Mouse (Mus musculus): ENCODE results near the gene Naaladl2. TPM values are rescaled to one million over a fixed set of nuclear protein-coding genes. Genes with fewer than 3 reads are reported as not detected.

Gene Naaladl2
- total RNA-seq, 4 experiments from 2014 or later = 2.9 to 4.6 (median 3.0) TPM

DNA sequence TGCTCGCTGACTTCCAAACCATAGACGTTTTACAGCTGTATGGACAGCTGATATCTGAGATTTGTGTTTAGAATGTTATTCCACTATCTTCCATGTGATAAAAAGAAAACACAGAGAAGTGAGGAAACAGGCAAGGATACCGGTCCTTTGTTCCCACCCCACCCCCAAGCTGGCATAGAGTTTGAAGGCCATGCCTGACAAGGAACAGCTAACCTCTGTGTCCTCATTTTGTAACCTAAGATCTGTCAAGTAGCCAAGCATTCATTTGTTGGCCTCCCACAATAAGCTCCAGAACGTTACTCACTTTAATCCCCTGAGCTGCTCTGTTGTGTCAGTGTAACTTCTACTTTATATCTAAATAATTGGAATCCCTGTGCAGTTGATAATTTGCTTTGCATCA, 161.9 kb downstream of the Naaladl2 start:
- no peak for DNase-seq (ENCODE audit: low spot score in 2 of 2)

DNA sequence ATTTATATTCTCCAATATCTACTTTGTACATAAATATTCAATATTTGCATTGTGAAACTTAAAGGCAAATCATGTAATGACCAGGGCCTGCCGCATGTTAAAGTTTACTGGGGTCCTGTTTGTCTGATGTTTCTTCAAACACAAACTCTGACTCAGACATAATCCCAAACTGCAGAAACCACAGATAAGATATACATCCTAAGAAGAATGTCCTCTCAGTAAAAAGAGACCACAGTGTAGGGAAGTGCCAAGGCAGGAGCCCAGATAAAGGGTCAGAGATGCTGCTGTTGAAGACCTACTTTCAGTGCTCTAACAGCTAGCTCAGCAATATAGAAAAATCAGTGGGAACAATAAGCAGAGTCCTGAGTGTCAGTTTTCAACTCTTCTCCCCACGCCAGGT, 201.9 kb downstream of the Naaladl2 start:
- DNase-seq (ENCODE audit: low spot score in 2 of 2) = no peak

GRCm38 (mm10) chr3:24938507-24939182, 205.4 kb downstream of the Naaladl2 start:
- DNase-seq (ENCODE audit: low spot score in 2 of 2) = no peak

- no peak for DNase-seq (ENCODE audit: low spot score in 2 of 2)
These were observed 222.2 kb downstream of the Naaladl2 start for GRCm38 (mm10) chr3:24921811-24922210.

- no peak for DNase-seq (ENCODE audit: low spot score in 2 of 2)
These were observed 222.7 kb downstream of the Naaladl2 start for GRCm38 (mm10) chr3:24921401-24921800.

DNA sequence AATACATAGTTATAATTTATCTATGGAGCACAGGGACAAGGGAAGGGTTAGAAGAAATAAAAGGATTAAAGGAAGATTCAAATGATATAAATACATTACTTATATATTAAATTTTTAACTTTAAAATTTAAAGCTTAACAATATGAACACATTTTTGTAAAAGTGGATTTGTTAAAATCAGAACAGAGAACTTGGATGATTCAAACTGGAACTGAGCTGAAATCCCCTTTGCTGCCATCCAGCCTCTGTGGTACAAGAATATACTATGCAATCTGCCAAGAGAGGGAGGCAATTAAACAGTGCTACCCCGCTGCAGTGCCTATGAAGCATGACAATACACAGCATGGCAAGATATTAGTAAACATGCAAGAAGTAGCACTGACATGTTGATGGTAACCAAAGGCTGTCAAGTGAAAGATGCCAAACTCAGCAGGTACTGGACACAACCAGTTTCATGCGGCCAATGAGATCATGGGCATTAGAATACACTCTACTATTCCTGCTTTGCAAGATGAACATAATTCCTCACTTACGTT, 238.6 kb downstream of the Naaladl2 start:
- no peak for DNase-seq (ENCODE audit: low spot score in 2 of 2)

- no peak for DNase-seq (ENCODE audit: low spot score in 2 of 2)
These were observed 255.3 kb downstream of the Naaladl2 start for GRCm38 (mm10) chr3:24888801-24889200.

DNA sequence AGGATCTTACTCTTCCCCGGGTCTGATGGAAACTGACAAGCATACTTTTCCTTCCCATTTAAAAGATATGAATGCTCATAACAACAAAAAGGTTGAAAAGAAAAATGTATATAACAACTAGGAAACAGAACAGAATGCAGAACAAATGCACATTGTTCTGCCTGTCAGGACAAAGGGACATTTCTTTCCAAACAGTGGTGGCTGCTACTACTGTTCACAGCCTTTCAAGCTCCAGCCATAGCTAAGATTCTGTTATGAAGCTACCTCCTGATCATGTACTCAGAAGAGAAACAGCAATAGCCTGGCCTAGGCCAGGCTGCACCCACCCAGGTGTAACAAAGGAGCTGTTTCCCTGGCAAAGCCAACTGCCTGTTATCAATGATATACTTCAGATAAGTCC, 271.8 kb downstream of the Naaladl2 start:
- no peak for DNase-seq (ENCODE audit: low spot score in 2 of 2)

GRCm38 (mm10) chr3:24852936-24853335, 291.1 kb downstream of the Naaladl2 start:
- no peak for DNase-seq (ENCODE audit: low spot score in 2 of 2)

- DNase-seq (ENCODE audit: low spot score in 2 of 2) = no peak
These were observed 347.3 kb downstream of the Naaladl2 start for GRCm38 (mm10) chr3:24796739-24797138.

GRCm38 (mm10) chr3:24787451-24788148, 356.5 kb downstream of the Naaladl2 start:
- DNase-seq (ENCODE audit: low spot score in 2 of 2) = no peak

DNA sequence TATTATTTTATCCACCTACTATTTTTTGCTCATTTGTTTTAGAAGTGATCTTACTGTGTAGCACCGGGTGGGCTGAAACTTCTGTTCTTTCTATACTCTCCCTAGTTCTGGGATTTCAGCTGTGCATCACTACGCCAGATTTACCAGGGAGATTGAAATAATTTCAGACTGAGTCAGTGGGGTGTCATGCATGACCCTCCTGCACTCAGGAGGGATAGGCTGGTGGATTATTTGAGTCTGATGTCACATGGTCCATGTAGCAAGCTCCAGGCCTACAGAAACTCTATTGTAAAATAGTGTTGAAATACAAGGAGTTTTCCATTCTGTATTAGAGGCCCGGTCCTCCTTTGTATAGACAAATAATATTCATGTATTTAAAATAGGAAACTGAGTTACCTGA, 360.0 kb downstream of the Naaladl2 start:
- DNase-seq (ENCODE audit: low spot score in 2 of 2) = no peak

GRCm38 (mm10) chr3:24783462-24783829, 360.6 kb downstream of the Naaladl2 start:
- DNase-seq (ENCODE audit: low spot score in 2 of 2) = no peak

DNA sequence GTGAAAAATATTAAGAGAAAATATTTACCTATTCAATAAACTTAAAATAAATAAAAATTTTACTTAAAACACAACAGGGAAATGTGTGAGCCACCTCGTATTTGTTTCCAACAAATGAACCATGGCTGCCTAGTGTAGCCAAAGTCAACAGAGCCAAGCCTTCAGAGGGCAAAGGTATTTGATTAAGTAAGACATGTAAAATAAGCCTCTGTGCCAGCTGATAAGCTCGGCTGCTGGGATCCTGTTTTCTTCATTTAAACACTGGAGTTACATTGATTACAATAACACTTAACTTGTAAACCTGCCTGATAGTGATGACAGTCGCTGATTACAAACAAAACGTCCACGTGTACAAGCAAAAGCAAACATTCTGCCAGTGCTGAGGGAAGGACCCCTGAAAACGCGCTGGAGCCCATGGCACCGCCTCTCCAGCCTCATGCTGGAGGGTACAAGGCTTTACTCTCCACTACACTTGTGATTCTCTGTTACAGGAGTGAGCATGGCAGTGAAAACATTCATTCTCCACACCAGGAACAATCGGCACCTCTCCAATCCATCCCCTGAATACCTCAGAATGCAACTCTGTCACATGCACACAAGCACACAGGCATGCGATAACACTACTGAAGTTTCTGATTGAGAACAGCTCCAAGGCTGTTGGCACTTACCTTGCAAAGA, 361.1 kb downstream of the Naaladl2 start:
- DNase-seq (ENCODE audit: low spot score in 2 of 2) = no peak

DNA sequence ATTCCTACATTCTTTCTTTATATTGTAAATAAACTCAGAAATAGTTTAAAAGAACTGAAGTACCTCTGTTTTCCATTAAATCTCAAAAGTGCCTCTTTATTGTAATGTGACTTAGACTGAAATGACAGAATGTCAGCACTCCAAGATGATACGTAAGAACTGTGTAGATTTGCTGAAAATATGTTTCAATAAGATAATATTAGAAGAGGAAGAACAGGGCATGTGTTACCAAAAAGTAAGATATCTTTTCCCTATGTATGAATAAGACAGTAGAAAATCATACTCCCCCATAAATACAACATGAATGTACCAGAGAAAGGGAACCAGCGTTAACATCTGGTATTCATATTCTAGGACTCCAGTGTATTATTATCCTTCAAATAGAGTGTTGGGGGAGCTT, 362.4 kb downstream of the Naaladl2 start:
- DNase-seq (ENCODE audit: low spot score in 2 of 2) = no peak

DNA sequence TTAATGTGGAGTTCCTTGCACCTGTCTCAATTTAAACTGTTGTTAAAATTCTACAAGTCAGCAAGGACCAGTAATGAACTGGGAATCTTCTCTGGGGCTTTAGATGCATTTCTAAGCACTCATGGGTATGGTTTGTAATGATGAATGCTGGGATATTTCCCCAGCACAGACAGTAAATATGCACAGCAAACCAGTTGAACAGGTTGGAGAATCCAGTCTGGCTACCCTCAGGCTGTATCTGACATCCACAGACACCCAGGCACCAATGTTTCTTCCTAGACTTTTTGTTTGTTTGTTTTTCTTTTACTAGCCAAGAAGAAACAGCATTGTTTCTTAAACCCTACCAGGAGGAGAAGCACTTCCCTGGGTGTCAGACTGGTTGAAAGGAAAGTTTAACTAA, 365.6 kb downstream of the Naaladl2 start:
- DNase-seq (ENCODE audit: low spot score in 2 of 2) = no peak

DNA sequence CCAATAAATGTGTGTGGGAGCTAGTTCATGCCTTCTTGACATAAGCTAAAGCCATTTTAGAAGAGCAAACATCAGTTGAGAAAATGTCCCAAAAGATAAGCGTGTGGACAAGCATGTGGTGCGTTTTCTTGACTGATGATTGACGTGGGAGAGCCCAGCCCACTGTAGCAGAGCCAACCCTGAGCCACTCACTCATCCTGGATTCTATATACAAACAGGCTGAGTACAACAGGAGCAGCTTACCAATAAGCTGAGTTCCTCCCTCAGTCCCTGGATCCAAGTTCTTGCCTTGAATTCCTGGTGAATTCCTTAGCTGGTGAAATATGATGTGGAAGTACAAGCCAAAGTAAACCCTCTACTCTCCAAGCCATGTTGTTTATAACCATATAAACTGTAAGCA, 395.0 kb downstream of the Naaladl2 start:
- no peak for DNase-seq (ENCODE audit: low spot score in 2 of 2)

GRCm38 (mm10) chr3:24747182-24747856, 396.7 kb downstream of the Naaladl2 start:
- no peak for DNase-seq (ENCODE audit: low spot score in 2 of 2)

DNA sequence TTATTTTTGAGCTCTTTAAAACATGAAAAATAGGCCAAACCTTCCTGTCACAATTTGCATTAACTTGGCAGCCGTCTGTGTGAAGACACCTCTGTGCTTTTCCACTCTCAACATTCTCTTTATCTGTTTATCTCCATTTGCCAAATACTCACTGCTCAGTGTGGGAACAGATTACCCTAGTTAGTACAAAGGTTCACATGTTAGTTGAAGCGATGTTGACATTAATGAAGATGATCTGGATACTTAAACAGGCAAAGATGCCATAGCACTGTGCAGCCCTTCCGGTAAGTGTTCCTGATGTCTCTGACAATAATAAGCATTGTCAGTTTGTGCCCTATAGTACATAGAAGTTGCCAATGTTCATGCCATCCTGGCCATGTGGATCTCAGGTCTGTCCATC, 400.1 kb downstream of the Naaladl2 start:
- no peak for DNase-seq (ENCODE audit: low spot score in 2 of 2)

DNA sequence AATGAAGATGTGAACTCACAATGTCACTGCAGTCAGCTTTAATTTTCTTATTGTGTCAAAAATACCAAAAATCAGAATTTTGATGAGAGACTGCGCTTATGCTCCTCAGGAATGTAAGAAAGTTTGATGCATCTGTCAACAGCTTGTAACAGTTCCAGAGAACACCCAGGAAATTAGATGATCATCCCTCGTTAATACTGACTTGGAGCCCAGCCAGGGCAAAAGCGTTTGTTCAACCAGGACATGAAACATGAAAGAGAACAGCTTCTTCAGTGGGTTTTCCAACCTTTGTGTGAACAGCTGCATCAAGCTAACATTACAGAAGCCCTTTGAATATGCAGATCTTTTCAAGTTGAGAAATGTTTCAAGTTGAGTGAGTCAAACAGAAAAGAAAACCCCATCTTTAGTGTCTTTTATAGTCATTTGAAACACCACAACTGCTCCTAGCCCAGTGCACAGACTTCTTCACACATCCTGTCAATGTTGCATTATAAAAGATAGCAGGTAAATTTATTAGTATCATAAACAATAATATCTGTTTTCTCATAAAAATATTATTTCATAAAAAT, 424.8 kb downstream of the Naaladl2 start:
- no peak for DNase-seq (ENCODE audit: low spot score in 2 of 2)

GRCm38 (mm10) chr3:24714770-24715169, 429.3 kb downstream of the Naaladl2 start:
- DNase-seq (ENCODE audit: low spot score in 2 of 2) = no peak
